Mouse (Mus musculus) heart, embryonic 14.5 days (tissue): ENCODE results near the gene Tmprss6. TPM values are rescaled to one million over a fixed set of nuclear protein-coding genes. Genes with fewer than 3 reads are reported as not detected.

Source experiments
- ATAC-seq: fragments of 200-750 bp; cut with Nextera tagmentation; 2 replicates; pipeline ENCODE4 v1.8.0; 2017; ENCODE audit warnings: low read depth, moderate TSS enrichment; ENCODE audit not compliant: insufficient number of reproducible peaks, insufficient read depth, low FRiP score
- H3K27ac ChIP-seq, 2 experiments: fragments of 200-500 bp in 1 of 2; fragments of 300-500 bp in 1 of 2; sonication (generic) in 1 of 2; replicated peaks in 1 of 2; 2 replicates each; pipeline ENCODE4 v1.5.1; 2012 to 2014; ENCODE audit warnings: low read depth in 2 of 2, low read length in 2 of 2, control low read depth in 1 of 2, mild to moderate bottlenecking in 1 of 2, mixed read lengths in 1 of 2; ENCODE audit not compliant: control insufficient read depth in 1 of 2, insufficient read depth in 1 of 2
- H3K27me3 ChIP-seq: fragments of 300-500 bp; sonication (generic); 2 replicates; pipeline ENCODE4 v1.6.1; 2014; ENCODE audit warnings: mild to moderate bottlenecking, low read length, control low read depth; ENCODE audit not compliant: control insufficient read depth, insufficient read depth
- H3K36me3 ChIP-seq: fragments of 300-500 bp; sonication (generic); 2 replicates; pipeline ENCODE4 v1.6.1; 2014; ENCODE audit warnings: mild to moderate bottlenecking, control low read depth, low read length, mixed read lengths; ENCODE audit not compliant: control insufficient read depth, insufficient read depth
- H3K4me1 ChIP-seq, 2 experiments: fragments of 200-500 bp in 1 of 2; fragments of 300-500 bp in 1 of 2; sonication (generic) in 1 of 2; 2 replicates each; pipeline ENCODE4 v1.6.1; 2012 to 2014; ENCODE audit warnings: low read length in 2 of 2, control low read depth in 1 of 2, mixed read lengths in 1 of 2; ENCODE audit not compliant: control insufficient read depth in 2 of 2, insufficient read depth in 2 of 2
- H3K4me2 ChIP-seq: fragments of 300-500 bp; sonication (generic); 2 replicates; pipeline ENCODE4 v1.6.1; 2014; ENCODE audit warnings: mild to moderate bottlenecking, low read length
- H3K4me3 ChIP-seq, 2 experiments: fragments of 200-500 bp in 1 of 2; fragments of 300-500 bp in 1 of 2; sonication (generic) in 1 of 2; 2 replicates each; pipeline ENCODE4 v1.5.1; 2012 to 2014; ENCODE audit warnings: low read length in 2 of 2, mild to moderate bottlenecking in 2 of 2, control low read depth in 1 of 2, low read depth in 1 of 2, moderate library complexity in 1 of 2; ENCODE audit not compliant: control insufficient read depth in 1 of 2, insufficient read depth in 1 of 2
- H3K9ac ChIP-seq: fragments of 300-500 bp; sonication (generic); 2 replicates; pipeline ENCODE4 v1.6.1; 2014; ENCODE audit warnings: mild to moderate bottlenecking, low read length
- H3K9me3 ChIP-seq: fragments of 300-500 bp; sonication (generic); 2 replicates; pipeline ENCODE4 v1.6.1; 2016; ENCODE audit warnings: low read length, control low read depth; ENCODE audit not compliant: control insufficient read depth
- WGBS: fragments of 180-500 bp; shearing (Covaris S2); extraction: QIAGEN DNeasy Blood & Tissue Kit; methylation state at CpG from one replicate; pipeline ENCODE4 v1.1.7; 2014; 5-methylcytosine and 5-hydroxymethylcytosine counted together
- polyA plus RNA-seq: library from polyadenylated mRNA; unstranded; fragments of >200 nt; fragmentation: Nextera tagmentation; extraction: Ambion mirVana; gene quantifications from 2 replicates; pipeline ENCODE4 v1.2.1, GENCODE M21; 2014

The Tmprss6 gene
- polyA plus RNA-seq, 1 experiment from 2014 or later: not detected

- ATAC-seq: no peak
- Histone ChIP-seq H3K36me3 (no peaks in the 10 kb centered on the region), H3K4me1 (peaks cover 10 to 16% of the 10 kb centered on the region in 2 experiments), H3K4me3 (no peak overlapping the region), H3K27ac (0 out of 4 replicates have a peak overlapping the region, but pooled peaks of 1 of the 2 experiments have one; percentile 1), H3K9ac (peak overlapping the region; percentile 62), H3K9me3 (peaks cover under 1% of the 10 kb centered on the region), H3K27me3 (no peaks in the 10 kb centered on the region), H3K4me2 (0 out of 2 replicates have a peak overlapping the region, but pooled peaks have one; percentile 12)
- 65% methylated on average over 8 of the region's 8 CpGs for WGBS
Observed at GRCm38 (mm10) chr15:78510121-78510576, 41.7 kb upstream of the Tmprss6 start.

DNA sequence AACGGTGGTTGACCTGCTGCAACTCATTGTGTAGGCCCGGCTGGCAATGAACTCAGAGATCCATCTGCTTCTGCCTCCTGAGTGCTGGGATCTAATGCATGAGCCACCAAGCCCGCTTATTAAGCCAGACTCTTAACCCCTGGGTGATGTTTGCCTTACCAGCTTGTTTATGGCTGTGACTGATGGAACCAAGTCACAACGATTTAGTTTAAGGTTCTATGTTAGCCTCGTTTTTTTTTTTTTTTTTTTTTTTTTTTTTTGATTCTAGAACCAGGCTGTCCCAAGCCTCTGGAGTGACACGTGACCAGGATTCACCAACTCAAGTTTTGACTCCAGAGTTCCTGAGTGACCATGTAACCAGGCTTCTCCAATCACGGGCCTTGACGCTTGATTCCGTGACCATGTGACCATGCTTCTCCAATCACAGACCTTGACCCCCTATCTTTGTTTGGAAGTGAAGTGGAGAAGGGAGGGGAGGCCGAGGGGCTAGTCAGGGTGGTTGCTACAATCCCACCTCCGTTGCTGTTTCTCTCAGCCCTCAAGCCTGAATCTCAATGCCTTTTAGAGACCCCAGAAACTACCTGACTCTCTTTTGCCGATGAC lies 41.0 kb upstream of the Tmprss6 start:
- Histone ChIP-seq H3K4me1 (peaks cover 10 to 13% of the 10 kb centered on the region in 2 experiments), H3K27me3 (no peaks in the 10 kb centered on the region), H3K27ac (0 out of 4 replicates have a peak overlapping the region, but pooled peaks of 1 of the 2 experiments have one; percentile 12), H3K9ac (no peak overlapping the region; the same call in 1 of the 2 replicates), H3K4me3 (no peak overlapping the region), H3K4me2 (no peak overlapping the region), H3K36me3 (no peaks in the 10 kb centered on the region), H3K9me3 (peaks cover 8% of the 10 kb centered on the region)
- WGBS: 48% methylated on average over 12 of the region's 12 CpGs
- ATAC-seq: 0 out of 2 replicates have a peak, but pooled peaks have one; percentile 13

- Histone ChIP-seq H3K9ac (no peak overlapping the region), H3K4me3 (no peak overlapping the region), H3K27me3 (no peaks in the 10 kb centered on the region), H3K4me1 (peaks cover 12 to 13% of the 10 kb centered on the region in 2 experiments), H3K27ac (no peak overlapping the region), H3K4me2 (no peak overlapping the region), H3K36me3 (no peaks in the 10 kb centered on the region), H3K9me3 (peaks cover 10% of the 10 kb centered on the region)
- WGBS: 40% methylated on average over 7 of the region's 7 CpGs
- ATAC-seq: no peak
Observed at GRCm38 (mm10) chr15:78508443-78508842, 40.0 kb upstream of the Tmprss6 start.

DNA sequence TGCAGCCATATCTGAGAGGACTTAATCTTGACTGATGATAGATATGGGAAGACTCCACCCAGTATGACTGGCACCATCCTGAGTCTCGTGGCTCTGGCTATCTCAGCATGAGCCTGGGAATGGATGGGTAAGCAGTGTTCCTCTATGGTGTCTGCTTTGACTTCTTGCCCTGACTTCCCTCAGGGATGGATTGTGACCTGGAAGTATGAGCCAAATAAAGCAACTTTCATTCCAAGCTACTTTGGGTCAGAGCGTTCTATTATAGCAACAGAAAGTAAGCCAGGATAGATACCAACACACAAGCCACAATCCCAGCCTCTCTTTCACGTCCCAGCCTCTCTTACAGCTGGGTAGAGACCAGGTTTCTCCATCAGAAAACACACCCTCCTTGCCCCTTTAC lies 37.1 kb upstream of the Tmprss6 start:
- Histone ChIP-seq H3K9ac (no peak overlapping the region), H3K36me3 (no peaks in the 10 kb centered on the region), H3K4me3 (no peak overlapping the region), H3K27me3 (no peaks in the 10 kb centered on the region), H3K4me1 (peaks cover 11 to 12% of the 10 kb centered on the region in 2 experiments), H3K27ac (no peak overlapping the region), H3K4me2 (no peak overlapping the region), H3K9me3 (peaks cover 13% of the 10 kb centered on the region)
- 67% methylated on average over 3 of the region's 3 CpGs for WGBS
- ATAC-seq: no peak

DNA sequence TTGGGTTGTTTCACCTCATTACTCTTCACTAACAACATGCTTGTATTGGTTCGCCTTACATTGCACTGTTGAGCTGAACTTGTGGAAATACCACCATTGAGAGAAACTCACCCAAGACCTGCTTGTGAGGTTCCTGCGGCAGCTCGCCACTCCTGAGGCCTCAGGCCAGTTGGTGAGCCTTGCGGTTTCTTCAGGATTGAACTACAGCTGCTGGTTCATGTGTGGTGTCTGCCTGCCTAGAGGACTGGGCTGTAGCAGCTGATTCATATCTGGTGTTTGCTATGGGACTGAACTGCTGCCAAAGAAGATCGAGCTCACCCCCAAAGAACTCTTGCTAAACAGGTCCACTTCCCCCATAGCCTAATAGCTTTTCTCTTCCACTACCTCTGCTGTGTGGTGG lies 36.4 kb upstream of the Tmprss6 start:
- WGBS: 84% methylated on average over 5 of the region's 5 CpGs
- no peak for ATAC-seq
- no peak overlapping the region for H3K4me2 ChIP-seq
- no peaks in the 10 kb centered on the region for H3K36me3 ChIP-seq
- no peak overlapping the region for H3K4me3 ChIP-seq
- peaks cover 4 to 6% of the 10 kb centered on the region in 2 experiments for H3K4me1 ChIP-seq
- no peak overlapping the region for H3K27ac ChIP-seq
- peaks cover 14% of the 10 kb centered on the region for H3K9me3 ChIP-seq
- H3K9ac ChIP-seq: no peak overlapping the region
- no peaks in the 10 kb centered on the region for H3K27me3 ChIP-seq

DNA sequence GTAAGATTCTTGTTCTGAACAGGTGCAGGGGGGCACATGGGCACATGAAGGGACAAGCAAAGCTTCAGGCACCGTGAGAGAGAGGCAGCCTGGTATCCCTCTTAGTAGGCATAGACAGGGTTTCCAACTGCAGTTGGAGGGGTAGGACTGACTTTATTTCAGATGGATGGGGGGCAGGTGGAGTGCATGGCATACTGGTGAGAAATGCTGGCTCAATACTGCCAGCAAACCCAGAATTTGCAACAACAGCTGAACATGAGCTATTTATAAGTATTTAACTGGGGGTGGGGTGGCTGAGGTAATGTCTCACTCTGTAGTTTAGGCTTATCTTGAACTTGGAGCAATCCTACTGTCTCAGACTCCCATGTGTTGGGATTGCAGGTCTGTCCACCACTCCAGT lies 35.6 kb upstream of the Tmprss6 start:
- Histone ChIP-seq H3K27me3 (no peaks in the 10 kb centered on the region), H3K27ac (no peak overlapping the region)
- 86% methylated on average over 1 of the region's 1 CpGs for WGBS

DNA sequence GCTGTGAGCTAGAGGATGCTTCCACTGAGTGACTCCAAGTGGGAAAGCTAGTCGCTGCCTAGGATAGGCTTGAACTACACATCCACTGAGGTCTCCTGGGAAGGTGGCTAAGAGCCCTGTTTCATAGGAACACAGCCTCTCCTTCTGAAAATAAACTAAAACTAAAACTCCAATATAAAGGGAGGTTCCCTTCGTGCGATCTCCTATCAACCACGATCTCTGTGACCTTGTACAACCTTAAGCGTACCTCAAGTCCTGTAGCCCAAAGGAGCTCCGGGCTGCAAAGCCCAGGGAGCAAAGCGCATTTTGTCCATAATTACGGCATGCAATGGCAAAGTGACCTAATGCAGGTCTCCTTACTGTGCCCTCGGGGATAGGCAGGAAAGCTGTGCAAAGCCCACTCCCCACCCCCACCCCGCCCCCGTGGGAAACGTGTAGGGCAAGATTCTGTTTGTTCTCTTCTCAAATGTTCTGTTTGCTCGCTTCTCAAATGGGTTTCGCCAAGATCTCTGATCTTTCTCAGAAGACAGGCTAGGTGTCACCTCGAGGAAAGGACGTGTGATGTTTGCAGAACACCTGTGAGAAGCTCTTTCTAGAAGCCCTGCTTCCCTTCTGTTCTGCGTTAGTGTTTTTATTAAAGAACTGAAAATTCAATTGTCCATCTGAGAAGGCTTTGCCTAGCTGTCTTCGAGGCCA lies 34.2 kb upstream of the Tmprss6 start:
- Histone ChIP-seq H3K36me3 (no peaks in the 10 kb centered on the region), H3K9ac (no peak overlapping the region), H3K4me3 (no peak overlapping the region), H3K4me2 (no peak overlapping the region), H3K27me3 (no peaks in the 10 kb centered on the region), H3K27ac (no peak overlapping the region), H3K9me3 (peaks cover 14% of the 10 kb centered on the region), H3K4me1 (peaks cover 0 to 2% of the 10 kb centered on the region in 2 experiments; a peak in 2 of 4 replicates)
- ATAC-seq: no peak
- 78% methylated on average over 18 of the region's 18 CpGs for WGBS

More for the DNA sequence above, 35.6 kb upstream of the Tmprss6 start:
- Histone ChIP-seq H3K9ac (no peak overlapping the region), H3K9me3 (peaks cover 14% of the 10 kb centered on the region), H3K4me2 (no peak overlapping the region), H3K4me3 (no peak overlapping the region), H3K36me3 (no peaks in the 10 kb centered on the region), H3K4me1 (peaks cover 0 to 2% of the 10 kb centered on the region in 2 experiments; a peak in 2 of 4 replicates)
- no peak for ATAC-seq
